Mouse (Mus musculus) cerebellum, postnatal 25 days (tissue): ENCODE data around the gene Apoc1.

Experiments
- DNase-seq, 2 experiments: peaks; one replicate each; pipeline ENCODE4 v3.0.0; 2021; ENCODE audit warnings: mixed read lengths in 2 of 2

Apoc1 gene

GRCm38 (mm10) chr7:19691873-19692865 is at the start of gene Apoc1:
TSS of gene Apoc1 (minus strand) at chr7:19692660.
- no peak for DNase-seq

GRCm38 (mm10) chr7:19741329-19742031 is 49.0 kb upstream of the Apoc1 start:
- no peak for DNase-seq

- DNase-seq: no peak
Measured at GRCm38 (mm10) chr7:19740269-19740668, 47.8 kb upstream of the Apoc1 start.

DNA sequence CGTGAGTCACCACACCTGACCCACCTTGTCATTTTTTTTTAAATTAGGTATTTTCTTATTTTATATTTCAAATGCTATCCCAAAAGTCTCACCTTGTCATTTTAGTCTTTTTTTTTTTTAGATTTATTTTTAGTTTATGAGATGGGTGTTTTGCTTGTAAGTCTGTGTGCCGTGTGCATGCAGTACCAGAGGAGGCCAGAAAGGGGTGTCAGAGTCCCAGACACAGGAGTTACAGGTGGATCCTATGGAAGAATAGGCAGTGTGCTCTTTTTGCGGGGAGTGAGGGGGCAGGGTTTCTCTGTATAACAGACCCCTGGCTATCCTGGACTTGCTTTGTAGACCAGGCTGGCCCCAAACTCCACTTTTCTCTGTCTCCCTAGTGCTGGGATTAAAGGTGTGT is 46.3 kb upstream of the Apoc1 start:
- no peak for DNase-seq

DNA sequence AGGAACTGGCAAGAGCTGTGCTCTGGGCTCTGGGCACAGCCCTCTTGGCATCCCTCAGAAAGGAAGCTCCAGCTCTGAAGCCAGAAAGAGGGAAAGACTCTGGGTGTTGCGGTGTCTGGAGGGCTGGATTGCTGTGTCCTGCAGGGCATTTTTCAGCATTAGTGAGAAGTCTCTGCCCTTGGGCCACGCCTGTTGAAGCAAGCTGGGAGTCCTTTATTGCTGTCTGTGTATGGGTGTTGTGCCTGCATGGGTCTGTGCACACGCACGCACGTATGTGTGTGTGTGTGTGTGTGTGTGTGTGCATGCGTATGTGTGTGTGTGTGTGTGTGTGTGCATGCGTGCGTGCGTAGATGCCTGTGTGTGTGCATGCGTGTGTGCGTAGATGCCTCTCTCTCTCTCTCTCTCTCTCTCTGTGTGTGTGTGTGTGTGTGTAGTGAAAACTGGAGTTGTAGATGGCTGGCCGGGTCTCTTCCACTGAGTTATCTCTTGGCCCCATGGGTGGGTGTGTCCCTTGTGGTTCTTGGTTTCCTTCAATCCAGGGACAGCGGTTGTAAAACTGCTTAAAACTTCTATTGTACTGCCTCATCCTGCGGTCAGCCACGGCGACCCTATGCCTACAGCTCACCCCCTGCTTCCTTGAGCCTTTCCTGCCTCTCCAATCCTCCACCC is 44.1 kb upstream of the Apoc1 start:
- DNase-seq: no peak

- DNase-seq: no peak
Measured at GRCm38 (mm10) chr7:19734178-19734666, 41.8 kb upstream of the Apoc1 start.

DNA sequence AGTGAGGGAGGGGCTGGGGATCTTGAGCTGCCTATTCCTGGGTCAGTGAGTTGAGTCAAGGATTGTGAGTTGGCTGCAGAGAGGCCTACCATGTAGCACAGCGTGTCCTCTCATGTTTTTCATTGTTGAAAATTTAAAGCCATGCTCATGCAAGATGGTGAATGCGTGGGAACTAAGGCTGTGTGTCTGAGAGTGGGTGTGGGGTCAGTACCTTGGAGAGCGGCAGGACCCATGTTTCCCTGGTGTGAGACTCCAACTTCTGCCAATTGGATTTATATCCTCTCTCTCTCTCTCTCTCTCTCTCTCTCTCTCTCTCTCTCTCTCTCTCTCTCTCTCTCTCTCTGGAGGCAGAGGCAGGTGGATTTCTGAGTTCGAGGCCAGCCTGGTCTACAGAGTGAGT is 34.1 kb upstream of the Apoc1 start:
- DNase-seq: no peak

- DNase-seq: no peak
Measured at GRCm38 (mm10) chr7:19724167-19724566, 31.7 kb upstream of the Apoc1 start.

DNA sequence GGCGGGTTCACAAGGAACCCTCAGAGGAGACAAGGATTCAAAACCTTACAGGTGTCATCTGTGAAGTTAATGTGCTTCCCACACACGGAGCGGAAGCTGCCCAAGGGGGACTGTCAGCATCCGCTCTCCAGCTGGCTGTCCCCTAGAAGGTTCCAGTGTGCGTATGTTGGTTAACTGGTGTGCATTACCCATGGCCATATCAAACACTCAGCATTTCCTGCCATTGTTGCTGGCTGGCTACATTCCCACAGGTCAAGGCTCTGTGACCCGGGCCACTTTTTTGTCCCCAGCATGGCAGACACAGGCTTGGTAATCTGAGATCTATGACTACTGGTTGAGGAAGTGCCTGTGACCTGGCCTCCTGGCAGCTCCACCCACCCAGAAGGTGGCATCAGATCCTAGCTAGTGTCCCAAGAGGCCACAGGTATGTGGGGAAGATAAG is 30.3 kb upstream of the Apoc1 start:
- no peak for DNase-seq

- DNase-seq: no peak
Measured at GRCm38 (mm10) chr7:19719200-19719599, 26.7 kb upstream of the Apoc1 start.

GRCm38 (mm10) chr7:19718297-19718952 is 26.0 kb upstream of the Apoc1 start:
- no peak for DNase-seq

DNA sequence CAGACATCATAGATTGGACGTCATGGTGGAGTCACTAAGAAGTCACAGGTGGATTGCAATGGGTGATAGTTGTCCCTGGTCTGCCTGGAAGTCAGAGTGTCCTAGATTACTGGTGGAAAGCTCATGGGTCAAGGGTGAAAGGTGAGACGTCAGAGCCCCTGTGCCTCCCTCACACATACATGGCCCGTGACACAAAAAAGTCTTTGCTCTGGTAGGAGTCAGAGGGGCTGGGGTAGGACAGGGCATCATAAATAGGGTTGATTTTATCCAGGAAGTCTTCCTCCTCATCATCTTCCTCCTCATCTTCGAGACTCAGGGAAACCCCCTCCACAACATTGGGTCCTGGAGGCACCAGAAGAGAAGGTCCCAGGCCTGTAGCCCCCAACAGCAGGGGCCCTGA is 24.9 kb upstream of the Apoc1 start:
- no peak for DNase-seq

DNA sequence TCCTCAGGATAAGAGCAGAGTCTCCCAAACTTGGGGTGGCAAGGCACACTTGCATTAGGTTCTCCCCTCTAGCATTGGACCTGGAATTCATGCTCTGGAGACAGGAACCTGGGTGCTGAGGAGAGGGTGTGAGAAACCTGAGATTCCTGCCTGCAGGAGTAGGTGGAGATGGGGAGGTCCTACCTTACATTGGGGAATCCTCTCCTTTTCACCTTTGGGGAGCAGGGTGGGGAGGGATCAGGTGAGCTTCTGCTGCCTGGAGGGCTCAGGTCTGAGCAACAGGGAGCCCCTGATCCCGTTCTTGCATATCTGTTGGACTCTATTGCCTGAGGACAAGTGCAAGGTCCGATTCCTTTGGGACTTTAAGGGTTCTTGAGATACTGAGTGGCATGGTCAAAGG is 24.4 kb upstream of the Apoc1 start:
- no peak for DNase-seq

DNA sequence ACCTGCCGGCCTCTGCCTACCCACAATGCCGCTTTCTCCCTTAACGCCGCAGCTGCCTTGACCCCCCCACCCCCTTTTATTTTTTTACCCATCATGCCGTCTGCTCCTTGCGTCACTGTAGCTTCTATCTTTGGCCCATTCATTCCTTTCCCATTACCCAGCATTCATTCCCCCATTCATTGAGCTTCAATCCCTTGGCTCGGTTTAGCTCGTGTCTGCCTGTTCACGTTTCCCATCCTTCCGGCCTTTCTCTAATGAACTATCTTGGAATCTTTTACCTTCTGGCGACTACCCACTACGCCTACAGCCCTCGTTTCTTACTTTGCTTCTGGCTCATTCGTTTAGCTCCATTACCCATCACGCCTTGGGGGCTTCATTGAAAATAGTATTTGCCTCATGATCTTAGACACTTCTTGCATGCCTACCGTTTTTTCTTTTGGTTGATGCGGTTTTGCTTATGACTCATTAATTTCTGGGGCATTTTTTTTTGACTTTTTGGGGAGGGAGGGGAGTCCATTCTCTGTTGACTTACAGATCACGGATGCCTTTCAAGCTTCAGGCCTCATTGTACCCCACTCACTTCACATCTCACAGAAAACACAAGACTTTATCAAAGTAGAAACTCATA is 23.7 kb upstream of the Apoc1 start:
- no peak for DNase-seq

GRCm38 (mm10) chr7:19715239-19716054 is 23.0 kb upstream of the Apoc1 start, which contains the start of gene Tomm40:
TSS of gene Tomm40 (minus strand) at chr7:19715438.
- DNase-seq: peak; percentile 97 to 99

DNA sequence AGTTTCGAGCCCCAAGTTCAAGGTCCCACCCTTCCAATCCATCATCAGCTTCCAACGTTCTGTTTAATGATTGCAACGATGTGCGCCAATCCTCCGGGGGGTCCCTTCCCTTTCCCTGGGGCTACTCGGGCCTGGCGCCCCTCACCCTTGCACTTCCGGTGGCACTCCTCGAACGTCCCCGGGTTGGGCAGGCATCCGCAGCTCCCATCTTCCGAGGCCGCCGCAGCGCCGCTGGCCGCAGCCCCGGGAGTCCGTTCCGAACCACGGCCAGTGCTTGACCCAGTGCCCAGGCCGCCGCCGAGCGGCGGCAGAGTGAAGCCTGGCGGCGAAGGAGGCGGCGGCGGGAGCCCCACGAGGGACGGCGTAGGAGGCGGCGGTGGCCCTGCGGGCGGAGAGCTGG is 22.4 kb upstream of the Apoc1 start:
- DNase-seq: no peak

DNA sequence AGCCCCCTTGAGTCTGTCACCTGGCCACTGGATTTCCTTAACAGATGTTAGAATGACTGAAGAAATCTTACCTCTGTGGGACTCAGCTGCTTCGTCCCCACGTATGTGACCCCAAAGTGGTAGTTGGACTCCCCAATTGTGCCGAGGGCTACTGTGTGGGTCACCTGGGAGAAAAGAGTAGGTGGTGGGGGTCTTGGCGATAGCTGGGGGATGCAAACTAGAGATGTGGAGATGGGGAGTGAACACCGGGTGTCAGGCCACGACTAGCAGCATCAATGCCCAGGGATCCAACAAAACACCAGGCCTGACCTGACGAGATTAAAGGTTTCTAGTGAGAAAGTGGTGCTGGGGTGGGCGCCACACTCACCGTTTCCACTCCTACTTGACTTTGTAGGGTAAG is 21.1 kb upstream of the Apoc1 start:
- no peak for DNase-seq

DNA sequence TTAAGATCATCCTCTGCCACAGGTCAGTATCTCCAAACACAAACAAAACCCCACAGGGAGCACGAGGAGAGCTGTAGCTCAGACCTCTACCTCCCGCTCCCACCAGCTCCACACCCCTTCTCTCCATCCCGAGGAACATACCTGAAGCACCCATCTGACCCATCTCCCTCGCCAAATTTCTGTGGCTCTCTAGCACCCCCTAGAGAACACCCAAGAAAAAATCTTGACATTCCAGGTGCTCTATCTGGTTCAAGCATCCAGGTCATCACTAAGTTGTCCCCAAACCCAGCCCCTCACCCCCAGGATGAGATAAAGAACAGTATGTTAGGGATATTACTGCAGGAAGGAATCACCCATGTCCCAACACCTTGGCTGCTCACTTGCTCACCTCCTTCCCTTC is 20.7 kb upstream of the Apoc1 start:
- DNase-seq: peak; percentile 47 to 50

- DNase-seq: no peak
Measured at GRCm38 (mm10) chr7:19712414-19712813, 20.0 kb upstream of the Apoc1 start.

- DNase-seq: no peak
Measured at GRCm38 (mm10) chr7:19710650-19711049, 18.2 kb upstream of the Apoc1 start.

DNA sequence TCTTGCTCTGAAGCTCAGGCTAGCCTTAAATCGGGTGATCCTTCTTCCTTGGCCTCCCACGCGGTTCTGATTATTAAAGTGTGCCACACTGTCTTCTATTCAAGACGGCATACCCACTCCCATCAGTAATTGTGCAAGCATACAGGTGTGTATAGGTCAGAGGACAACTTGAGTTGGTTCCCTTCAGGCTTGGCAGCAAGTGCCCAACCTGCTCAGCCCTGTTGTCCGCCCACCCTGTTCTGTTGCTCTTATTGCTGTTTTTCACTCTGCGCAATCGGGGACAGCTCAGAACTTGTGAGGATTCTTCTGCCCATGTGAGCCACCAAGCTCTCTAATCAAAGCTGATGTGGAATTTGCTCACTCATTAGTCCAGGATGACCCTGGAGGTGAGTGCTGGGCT is 12.8 kb upstream of the Apoc1 start:
- DNase-seq: no peak
